8 mouse cellular contexts compared by ENCODE assay signal in genomic region chr14:55097646-55098045, GRCm38 (mm10). TPM values are rescaled to one million over a fixed set of nuclear protein-coding genes. Genes with fewer than 3 reads are reported as not detected.
DNase-seq lines count a peak whose midpoint lies in the region; ATAC-seq and TF ChIP-seq lines count a peak whose summit lies in the region.

No protein-coding gene starts in this region.

- no peaks in the 10 kb centered on the region for H3K9me3 ChIP-seq in kidney, embryonic 14.5 days (ENCODE audit: control insufficient read depth, low read length)
- H3K9me3 ChIP-seq in ES-Bruce4 (replicated peaks; ENCODE audit: control insufficient read depth, insufficient read depth, low read length, poor library complexity, severe bottlenecking): no peaks in the 10 kb centered on the region
- no peaks in the 10 kb centered on the region for H3K9me3 ChIP-seq in embryonic facial prominence, embryonic 10.5 days
- H3K9me3 ChIP-seq in midbrain, embryonic 12.5 days: no peaks in the 10 kb centered on the region

- TF ChIP-seq EP300 in ES-Bruce4 (IDR thresholded peaks at IDR 0.05; ENCODE audit: insufficient read depth, low read depth, low read length): no peak

- TF ChIP-seq POLR2A in ES-Bruce4 (IDR thresholded peaks at IDR 0.05; ENCODE audit: insufficient read depth, low read length): no peak

- peaks cover 14% of the 10 kb centered on the region for H3K36me3 ChIP-seq in kidney, embryonic 14.5 days (ENCODE audit: control insufficient read depth, insufficient read depth, low read length)
- peaks cover 9% of the 10 kb centered on the region for H3K36me3 ChIP-seq in ES-Bruce4 (ENCODE audit: control insufficient read depth, insufficient read depth, low read length, poor library complexity, severe bottlenecking)
- peaks cover 44% of the 10 kb centered on the region for H3K36me3 ChIP-seq in embryonic facial prominence, embryonic 10.5 days (replicated peaks)
- H3K36me3 ChIP-seq in midbrain, embryonic 12.5 days: peaks cover 8% of the 10 kb centered on the region; the same call in 1 of the 2 replicates

- no peak overlapping the region for H3K4me2 ChIP-seq in kidney, embryonic 14.5 days (replicated peaks; ENCODE audit: low read depth, low read length)
- peak overlapping the region; percentile 1; the same call in 1 of the 2 replicates for H3K4me2 ChIP-seq in midbrain, embryonic 12.5 days (replicated peaks)

- no peak for ATAC-seq in kidney, embryonic 14.5 days (ENCODE audit: low FRiP score, low TSS enrichment)
- no peak for ATAC-seq in midbrain, embryonic 12.5 days (ENCODE audit: low FRiP score, low read depth)

- H3K4me3 ChIP-seq in kidney, embryonic 14.5 days (ENCODE audit: low read length): no peak overlapping the region
- H3K4me3 ChIP-seq in ES-Bruce4 (ENCODE audit: low read depth, low read length): no peak overlapping the region
- no peak overlapping the region for H3K4me3 ChIP-seq in embryonic facial prominence, embryonic 10.5 days
- no peak overlapping the region for H3K4me3 ChIP-seq in midbrain, embryonic 12.5 days

- H3K9ac ChIP-seq in kidney, embryonic 14.5 days (ENCODE audit: low read depth, low read length): no peak overlapping the region
- peak overlapping the region; percentile 16 for H3K9ac ChIP-seq in ES-Bruce4 (ENCODE audit: low read depth, poor library complexity, severe bottlenecking)
- H3K9ac ChIP-seq in midbrain, embryonic 12.5 days (replicated peaks): 0 out of 2 replicates have a peak overlapping the region, but pooled peaks have one; percentile 21

- DNase-seq in kidney, postnatal 36 days: no peak
- no peak for DNase-seq in embryonic facial prominence, embryonic 10.5 days (ENCODE audit: low spot score)
- no peak for DNase-seq in right cerebral cortex, postnatal 14 days
- DNase-seq in urinary bladder, adult 18-20 months (ENCODE audit: low spot score in 2 of 2): no peak
- no peak for DNase-seq in gastrocnemius, postnatal 10 days

- 76% methylated on average over 10 of the region's 10 CpGs for WGBS in kidney, embryonic 14.5 days
- 67% methylated on average over 10 of the region's 10 CpGs for WGBS in embryonic facial prominence, embryonic 10.5 days
- 62% methylated on average over 10 of the region's 10 CpGs for WGBS in midbrain, embryonic 12.5 days

- TF ChIP-seq CTCF in ES-Bruce4 (IDR thresholded peaks at IDR 0.05; ENCODE audit: low read depth, low read length): no peak

- H3K4me1 ChIP-seq in kidney, embryonic 14.5 days (ENCODE audit: control insufficient read depth, insufficient read depth, low read length): peaks cover 16% of the 10 kb centered on the region; the same call in 1 of the 2 replicates
- H3K4me1 ChIP-seq in ES-Bruce4 (ENCODE audit: control insufficient read depth, insufficient read depth, low read length): peaks cover 6% of the 10 kb centered on the region
- H3K4me1 ChIP-seq in embryonic facial prominence, embryonic 10.5 days: peaks cover 41% of the 10 kb centered on the region
- H3K4me1 ChIP-seq in midbrain, embryonic 12.5 days: peaks cover 32% of the 10 kb centered on the region

- H3K27me3 ChIP-seq in kidney, embryonic 14.5 days (ENCODE audit: control insufficient read depth, insufficient read depth, low read length): no peaks in the 10 kb centered on the region
- no peaks in the 10 kb centered on the region for H3K27me3 ChIP-seq in ES-Bruce4 (ENCODE audit: control insufficient read depth, insufficient read depth, low read length, poor library complexity, severe bottlenecking)
- H3K27me3 ChIP-seq in embryonic facial prominence, embryonic 10.5 days (replicated peaks; ENCODE audit: low read depth, poor library complexity, severe bottlenecking): 0 out of 2 replicates have a peak, but pooled peaks cover 5% of the 10 kb centered on the region
- H3K27me3 ChIP-seq in midbrain, embryonic 12.5 days: peaks cover 4% of the 10 kb centered on the region

- peak overlapping the region; percentile 47; the same call in 1 of the 2 replicates for H3K27ac ChIP-seq in kidney, embryonic 14.5 days (ENCODE audit: low read depth, low read length)
- H3K27ac ChIP-seq in ES-Bruce4 (ENCODE audit: insufficient read depth, low read length): peak overlapping the region; percentile 43
- H3K27ac ChIP-seq in embryonic facial prominence, embryonic 10.5 days (replicated peaks): peak overlapping the region; percentile 16; the same call in 1 of the 2 replicates
- peak overlapping the region; percentile 21 for H3K27ac ChIP-seq in midbrain, embryonic 12.5 days (replicated peaks)

RNA-seq across cellular contexts. Expression of gene Thtpa, which starts 3.1 kb away (rescaled TPM):
- 14.5 and 21.8 TPM in 2 replicates for polyA plus RNA-seq in kidney, embryonic 14.5 days (2014; fragmentation: Nextera tagmentation; extraction: Ambion mirVana)
- polyA plus RNA-seq in ES-Bruce4 (2011; ENCODE audit: insufficient read depth, insufficient read length, low read depth, missing spikeins): 6.9 and 8.6 TPM in 2 replicates
- 22.4 and 22.8 TPM in 2 replicates for polyA plus RNA-seq in embryonic facial prominence, embryonic 10.5 days (2016; fragmentation: Nextera tagmentation; extraction: Ambion mirVana)
- 26.6 and 27.3 TPM in 2 replicates for polyA plus RNA-seq in midbrain, embryonic 12.5 days (2016; fragmentation: Nextera tagmentation; extraction: Ambion mirVana)
- 10 to 100 TPM; 12.8 to 13.9 TPM for total RNA-seq in gastrocnemius, postnatal 10 days (2021)

RNA-seq across cellular contexts. Expression of gene Zfhx2, which starts 5.5 kb away (rescaled TPM):
- polyA plus RNA-seq in kidney, embryonic 14.5 days (2014; fragmentation: Nextera tagmentation; extraction: Ambion mirVana): 5.8 and 6.4 TPM in 2 replicates
- polyA plus RNA-seq in ES-Bruce4 (2011; ENCODE audit: insufficient read depth, insufficient read length, low read depth, missing spikeins): 18.1 and 24.6 TPM in 2 replicates
- polyA plus RNA-seq in embryonic facial prominence, embryonic 10.5 days (2016; fragmentation: Nextera tagmentation; extraction: Ambion mirVana): 6.1 and 6.8 TPM in 2 replicates
- polyA plus RNA-seq in midbrain, embryonic 12.5 days (2016; fragmentation: Nextera tagmentation; extraction: Ambion mirVana): 26.2 and 30.2 TPM in 2 replicates
- total RNA-seq in gastrocnemius, postnatal 10 days (2021): 1 to 10 TPM; 1.8 to 3.0 TPM

RNA-seq across cellular contexts. Expression of gene Ap1g2, which starts 8.7 kb away (rescaled TPM):
- polyA plus RNA-seq in kidney, embryonic 14.5 days (2014; fragmentation: Nextera tagmentation; extraction: Ambion mirVana): 11.4 and 17.8 TPM in 2 replicates
- 20.6 and 23.9 TPM in 2 replicates for polyA plus RNA-seq in ES-Bruce4 (2011; ENCODE audit: insufficient read depth, insufficient read length, low read depth, missing spikeins)
- polyA plus RNA-seq in embryonic facial prominence, embryonic 10.5 days (2016; fragmentation: Nextera tagmentation; extraction: Ambion mirVana): 14.5 and 15.8 TPM in 2 replicates
- 8.2 and 10.9 TPM in 2 replicates for polyA plus RNA-seq in midbrain, embryonic 12.5 days (2016; fragmentation: Nextera tagmentation; extraction: Ambion mirVana)
- 1 to 10 TPM; 4.6 to 5.0 TPM for total RNA-seq in gastrocnemius, postnatal 10 days (2021)

RNA-seq across cellular contexts. Expression of gene Jph4, which starts 19.1 kb away (rescaled TPM):
- 0.43 and 0.55 TPM in 2 replicates for polyA plus RNA-seq in kidney, embryonic 14.5 days (2014; fragmentation: Nextera tagmentation; extraction: Ambion mirVana)
- polyA plus RNA-seq in ES-Bruce4 (2011; ENCODE audit: insufficient read depth, insufficient read length, low read depth, missing spikeins): 3.6 and 4.7 TPM in 2 replicates
- polyA plus RNA-seq in embryonic facial prominence, embryonic 10.5 days (2016; fragmentation: Nextera tagmentation; extraction: Ambion mirVana): 0.45 and 0.81 TPM in 2 replicates
- polyA plus RNA-seq in midbrain, embryonic 12.5 days (2016; fragmentation: Nextera tagmentation; extraction: Ambion mirVana): 7.2 and 9.9 TPM in 2 replicates
- 1 to 10 TPM; 1.5 to 1.6 TPM for total RNA-seq in gastrocnemius, postnatal 10 days (2021)
